Mouse (Mus musculus) ES-E14 (cell line): ENCODE measurements around the gene Lims1.

Source experiments
- MAFK ChIP-seq: IDR thresholded peaks from 2 replicates; pipeline ENCODE4 v1.6.1; 2014; ENCODE audit warnings: mild to moderate bottlenecking, low read depth, low read length, inconsistent platforms; ENCODE audit not compliant: insufficient read depth
- ZC3H11A ChIP-seq: IDR thresholded peaks from 2 replicates; pipeline ENCODE4 v1.6.1; 2012; ENCODE audit warnings: low read depth, mild to moderate bottlenecking, inconsistent platforms, low read length, borderline replicate concordance

DNA sequence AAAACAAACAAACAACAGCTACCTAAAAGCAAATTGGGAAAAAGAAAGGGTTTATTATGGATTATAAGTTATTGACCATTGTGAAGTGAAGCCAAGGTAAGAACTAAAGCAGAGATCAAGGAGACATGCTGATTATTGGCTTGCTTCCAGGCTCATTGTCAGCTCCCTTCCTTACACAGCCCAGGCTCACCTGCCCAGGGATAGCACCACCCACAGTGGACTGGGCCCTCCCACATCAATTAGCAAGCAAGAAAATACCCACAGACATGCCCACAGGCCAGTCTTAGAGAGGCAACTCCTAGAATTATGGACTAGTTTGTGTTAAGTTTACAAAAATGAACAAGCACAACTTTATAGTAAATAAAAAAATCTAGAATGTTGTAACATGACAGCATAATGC is 89.6 kb downstream of the Lims1 start:
- no peak for TF ChIP-seq ZC3H11A
- no peak for TF ChIP-seq MAFK
